Mouse (Mus musculus): ENCODE data around the gene Spo11.

GRCm38 (mm10) chr2:173042504-173043162 is 65.1 kb downstream of the Spo11 start:
- TF ChIP-seq POLR2A (IDR thresholded peaks at IDR 0.05; ENCODE audit: borderline replicate concordance, control insufficient read depth, low read depth, low read length) = no peak
- no peak for TF ChIP-seq CTCF (IDR thresholded peaks at IDR 0.05; ENCODE audit: control insufficient read depth, insufficient read depth, low read length)
